Mouse (Mus musculus) kidney, embryonic 14.5 days (tissue): Measurements from ENCODE around the gene Cald1. TPM values are rescaled to one million over a fixed set of nuclear protein-coding genes. Genes with fewer than 3 reads are reported as not detected.

Source experiments
- ATAC-seq: fragments of 200-750 bp; cut with Nextera tagmentation; 2 replicates; pipeline ENCODE4 v1.8.0; 2017; ENCODE audit warnings: moderate number of reproducible peaks, mild to moderate bottlenecking, moderate TSS enrichment, moderate library complexity; ENCODE audit not compliant: low FRiP score, low TSS enrichment
- H3K27ac ChIP-seq: fragments of 300-500 bp; sonication (generic); 2 replicates; pipeline ENCODE4 v1.5.1; 2014; ENCODE audit warnings: low read depth, mild to moderate bottlenecking, low read length, moderate library complexity, mixed read lengths
- H3K27me3 ChIP-seq: fragments of 300-500 bp; sonication (generic); 2 replicates; pipeline ENCODE4 v1.6.1; 2014; ENCODE audit warnings: mild to moderate bottlenecking, low read length; ENCODE audit not compliant: control insufficient read depth, insufficient read depth
- H3K36me3 ChIP-seq: fragments of 300-500 bp; sonication (generic); 2 replicates; pipeline ENCODE4 v1.6.1; 2014; ENCODE audit warnings: low read length, mixed read lengths; ENCODE audit not compliant: control insufficient read depth, insufficient read depth
- H3K4me1 ChIP-seq: fragments of 300-500 bp; sonication (generic); 2 replicates; pipeline ENCODE4 v1.6.1; 2014; ENCODE audit warnings: low read length, mixed read lengths; ENCODE audit not compliant: control insufficient read depth, insufficient read depth
- H3K4me2 ChIP-seq: fragments of 300-500 bp; sonication (generic); replicated peaks from 2 replicates; pipeline ENCODE4 v1.6.1; 2014; ENCODE audit warnings: low read depth, mild to moderate bottlenecking, low read length
- H3K4me3 ChIP-seq: fragments of 300-500 bp; sonication (generic); 2 replicates; pipeline ENCODE4 v1.5.1; 2014; ENCODE audit warnings: mild to moderate bottlenecking, low read length
- H3K9ac ChIP-seq: fragments of 300-500 bp; sonication (generic); 2 replicates; pipeline ENCODE4 v1.6.1; 2014; ENCODE audit warnings: low read depth, mild to moderate bottlenecking, low read length, moderate library complexity
- H3K9me3 ChIP-seq: fragments of 300-500 bp; sonication (generic); 2 replicates; pipeline ENCODE4 v1.6.1; 2016; ENCODE audit warnings: low read length; ENCODE audit not compliant: control insufficient read depth
- WGBS: fragments of 180-500 bp; shearing (Covaris S2); extraction: QIAGEN DNeasy Blood & Tissue Kit; methylation state at CpG from one replicate; pipeline ENCODE4 v1.1.7; 2014; 5-methylcytosine and 5-hydroxymethylcytosine counted together
- polyA plus RNA-seq: library from polyadenylated mRNA; unstranded; fragments of >200 nt; fragmentation: Nextera tagmentation; extraction: Ambion mirVana; gene quantifications from 2 replicates; pipeline ENCODE4 v1.2.1, GENCODE M21; 2014

The Cald1 gene
- polyA plus RNA-seq, 1 experiment from 2014 or later: 193 TPM

DNA sequence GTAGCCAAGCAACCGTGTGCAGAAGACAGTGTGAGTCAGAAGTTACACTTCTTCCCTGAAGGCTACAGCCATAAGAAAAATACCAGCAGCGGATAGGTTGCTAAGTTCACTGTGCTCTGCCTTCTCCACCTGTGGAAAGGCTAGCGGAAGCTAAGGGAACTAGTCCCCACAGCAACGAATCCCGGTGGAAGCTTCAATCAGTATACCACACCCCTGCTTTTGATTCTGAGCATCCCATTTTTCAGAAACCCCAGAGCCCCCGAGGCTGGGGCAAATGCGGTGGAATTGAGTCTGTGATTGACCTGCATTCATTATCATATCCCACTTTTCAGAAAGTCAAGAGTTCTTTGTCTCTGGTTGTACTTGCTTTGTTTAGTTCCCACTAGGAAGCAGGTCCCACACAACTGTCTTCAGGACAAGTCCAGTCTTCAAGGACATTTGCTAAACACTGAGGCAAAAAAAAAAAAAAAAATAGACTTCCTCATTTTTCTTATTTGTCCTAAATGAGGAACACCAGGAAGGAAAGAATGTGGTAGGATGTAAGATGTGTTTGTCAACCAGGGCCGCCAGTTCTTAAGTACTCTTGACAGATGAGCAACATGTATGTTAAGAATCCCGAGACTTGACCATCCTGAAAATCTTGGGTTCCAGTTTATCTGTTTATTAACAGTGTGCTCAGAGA lies 118.0 kb downstream of the Cald1 start:
- Histone ChIP-seq H3K9ac (no peak overlapping the region), H3K4me3 (no peak overlapping the region), H3K27ac (no peak overlapping the region), H3K27me3 (no peaks in the 10 kb centered on the region), H3K9me3 (no peaks in the 10 kb centered on the region), H3K4me1 (peaks cover 39% of the 10 kb centered on the region), H3K4me2 (no peak overlapping the region), H3K36me3 (no peaks in the 10 kb centered on the region)
- WGBS: 93% methylated on average over 9 of the region's 9 CpGs
- ATAC-seq: no peak

GRCm38 (mm10) chr6:34716888-34717635 lies 118.8 kb downstream of the Cald1 start:
- Histone ChIP-seq H3K4me1 (peaks cover 40% of the 10 kb centered on the region), H3K9me3 (no peaks in the 10 kb centered on the region)
- ATAC-seq: peak; percentile 50; the same call in 1 of the 2 replicates

GRCm38 (mm10) chr6:34717651-34718050 lies 119.4 kb downstream of the Cald1 start:
- Histone ChIP-seq H3K4me2 (no peak overlapping the region), H3K4me1 (peaks cover 40% of the 10 kb centered on the region), H3K27me3 (no peaks in the 10 kb centered on the region), H3K9me3 (no peaks in the 10 kb centered on the region), H3K9ac (no peak overlapping the region), H3K4me3 (no peak overlapping the region), H3K27ac (no peak overlapping the region), H3K36me3 (no peaks in the 10 kb centered on the region)
- ATAC-seq: no peak
- WGBS: 66% methylated on average over 4 of the region's 4 CpGs

More at GRCm38 (mm10) chr6:34716888-34717635, 118.8 kb downstream of the Cald1 start:
- no peaks in the 10 kb centered on the region for H3K36me3 ChIP-seq
- no peaks in the 10 kb centered on the region for H3K27me3 ChIP-seq
- no peak overlapping the region for H3K9ac ChIP-seq
- no peak overlapping the region for H3K4me3 ChIP-seq
- no peak overlapping the region for H3K27ac ChIP-seq
- 24% methylated on average over 3 of the region's 3 CpGs for WGBS
- H3K4me2 ChIP-seq: no peak overlapping the region

DNA sequence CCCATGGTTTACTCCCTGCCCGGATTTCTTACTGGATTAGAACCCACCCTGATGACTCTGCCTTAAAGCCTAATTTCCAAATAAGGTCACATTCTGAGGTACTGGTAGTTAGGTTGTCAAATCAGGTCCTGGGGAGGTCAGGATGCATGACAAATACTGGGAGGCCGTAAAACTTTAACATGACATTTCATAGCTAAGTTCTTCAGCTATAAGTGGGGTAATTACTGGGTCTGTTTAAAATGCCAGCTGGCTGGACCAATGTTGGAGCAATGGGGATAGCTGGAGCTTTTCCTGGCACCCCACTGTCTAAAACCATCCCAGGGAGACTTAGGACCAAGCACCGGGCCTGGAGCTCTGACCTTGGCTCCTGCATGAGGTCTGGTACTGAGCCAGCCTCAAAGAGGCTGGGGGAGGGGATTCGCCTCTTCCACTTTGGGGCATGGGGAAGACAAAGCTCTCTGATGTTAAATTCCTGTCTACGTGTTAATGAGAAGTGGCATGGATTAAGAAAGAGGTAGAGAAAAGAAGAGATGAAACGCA lies 120.9 kb downstream of the Cald1 start:
- no peak overlapping the region for H3K9ac ChIP-seq
- H3K4me3 ChIP-seq: no peak overlapping the region
- no peak for ATAC-seq
- 69% methylated on average over 6 of the region's 6 CpGs for WGBS
- 0 out of 2 replicates have a peak, but pooled peaks cover 1% of the 10 kb centered on the region for H3K9me3 ChIP-seq
- H3K4me2 ChIP-seq: no peak overlapping the region
- H3K27ac ChIP-seq: no peak overlapping the region
- peaks cover 40% of the 10 kb centered on the region for H3K4me1 ChIP-seq
- no peaks in the 10 kb centered on the region for H3K36me3 ChIP-seq
- no peaks in the 10 kb centered on the region for H3K27me3 ChIP-seq

- no peak overlapping the region for H3K4me3 ChIP-seq
- 34% methylated on average over 4 of the region's 4 CpGs for WGBS
- no peaks in the 10 kb centered on the region for H3K27me3 ChIP-seq
- H3K9ac ChIP-seq: no peak overlapping the region
- no peak overlapping the region for H3K4me2 ChIP-seq
- H3K27ac ChIP-seq: no peak overlapping the region; the same call in 1 of the 2 replicates
- H3K36me3 ChIP-seq: no peaks in the 10 kb centered on the region
- peaks cover 40% of the 10 kb centered on the region for H3K4me1 ChIP-seq
- no peak for ATAC-seq
- peaks cover 6% of the 10 kb centered on the region; the same call in 1 of the 2 replicates for H3K9me3 ChIP-seq
Measured at GRCm38 (mm10) chr6:34720447-34720846, 122.1 kb downstream of the Cald1 start.

GRCm38 (mm10) chr6:34721740-34722139 lies 123.4 kb downstream of the Cald1 start:
- H3K4me2 ChIP-seq: no peak overlapping the region
- no peak for ATAC-seq
- H3K4me3 ChIP-seq: no peak overlapping the region
- 45% methylated on average over 6 of the region's 6 CpGs for WGBS
- H3K27me3 ChIP-seq: no peaks in the 10 kb centered on the region
- H3K36me3 ChIP-seq: no peaks in the 10 kb centered on the region
- peaks cover 44% of the 10 kb centered on the region for H3K4me1 ChIP-seq
- H3K9ac ChIP-seq: no peak overlapping the region
- H3K27ac ChIP-seq: no peak overlapping the region
- H3K9me3 ChIP-seq: peaks cover 6% of the 10 kb centered on the region; the same call in 1 of the 2 replicates

DNA sequence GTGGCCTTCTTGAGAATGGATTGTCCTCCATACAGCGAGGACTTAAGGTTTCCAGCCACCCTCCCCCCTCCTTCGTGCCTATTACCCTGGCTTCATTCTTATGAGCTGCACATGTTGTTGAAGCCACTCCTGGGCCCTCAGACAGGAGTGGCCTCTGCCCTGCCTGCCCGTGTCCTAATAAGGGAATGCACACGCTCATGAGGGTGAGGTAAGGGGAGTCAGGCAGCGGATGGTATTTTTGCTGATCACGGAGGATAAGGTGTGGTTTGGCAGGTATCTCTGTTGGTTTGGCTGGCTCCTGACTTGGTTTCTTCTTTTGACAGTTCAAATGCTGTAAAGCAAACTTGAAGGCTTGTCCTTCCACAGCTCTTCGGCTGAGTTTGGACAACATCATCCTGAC lies 124.4 kb downstream of the Cald1 start:
- Histone ChIP-seq H3K9me3 (peaks cover 6% of the 10 kb centered on the region; the same call in 1 of the 2 replicates), H3K27me3 (no peaks in the 10 kb centered on the region), H3K4me3 (no peak overlapping the region), H3K36me3 (no peaks in the 10 kb centered on the region), H3K4me2 (no peak overlapping the region), H3K27ac (no peak overlapping the region), H3K9ac (no peak overlapping the region), H3K4me1 (peaks cover 35% of the 10 kb centered on the region)
- WGBS: 89% methylated on average over 7 of the region's 7 CpGs
- ATAC-seq: no peak

DNA sequence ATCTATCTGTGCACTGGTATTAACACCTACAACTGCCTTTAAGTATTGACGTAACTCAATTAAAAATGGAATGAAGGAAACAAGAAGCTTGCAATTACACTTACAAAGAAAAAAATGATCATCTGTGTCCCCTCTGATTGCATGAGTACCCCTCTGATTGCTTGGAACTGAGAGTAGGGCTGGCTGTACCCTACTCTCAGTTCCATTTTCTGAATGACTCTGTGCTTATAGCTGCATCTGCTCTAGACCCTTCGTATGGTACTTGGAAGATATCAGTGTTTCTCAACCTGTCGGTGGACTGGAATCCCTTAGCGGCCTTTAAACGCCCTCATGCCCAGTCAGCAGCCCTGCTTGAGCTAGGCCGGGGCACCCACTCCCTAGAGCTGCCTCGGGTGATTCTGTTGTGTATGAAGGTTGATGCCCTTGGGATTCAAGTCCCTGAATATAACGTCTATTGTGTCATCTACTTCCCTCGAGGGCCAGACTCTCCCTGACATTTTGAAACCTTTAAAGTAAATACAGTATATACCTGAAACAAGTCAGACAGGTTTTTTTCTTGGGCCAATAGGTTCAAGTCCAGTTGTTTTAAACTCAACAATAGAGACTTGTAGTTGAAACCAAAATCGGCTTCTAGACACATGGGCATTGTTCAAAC lies 125.1 kb downstream of the Cald1 start:
- 91% methylated on average over 10 of the region's 10 CpGs for WGBS
- Histone ChIP-seq H3K4me1 (peaks cover 29% of the 10 kb centered on the region; the same call in 1 of the 2 replicates), H3K9ac (no peak overlapping the region), H3K9me3 (peaks cover 6% of the 10 kb centered on the region; the same call in 1 of the 2 replicates), H3K27me3 (no peaks in the 10 kb centered on the region), H3K4me3 (no peak overlapping the region), H3K4me2 (no peak overlapping the region), H3K27ac (no peak overlapping the region), H3K36me3 (no peaks in the 10 kb centered on the region)
- ATAC-seq: no peak
